Mouse (Mus musculus): Measurements from ENCODE around the gene Draxin.

Gene Draxin

DNA sequence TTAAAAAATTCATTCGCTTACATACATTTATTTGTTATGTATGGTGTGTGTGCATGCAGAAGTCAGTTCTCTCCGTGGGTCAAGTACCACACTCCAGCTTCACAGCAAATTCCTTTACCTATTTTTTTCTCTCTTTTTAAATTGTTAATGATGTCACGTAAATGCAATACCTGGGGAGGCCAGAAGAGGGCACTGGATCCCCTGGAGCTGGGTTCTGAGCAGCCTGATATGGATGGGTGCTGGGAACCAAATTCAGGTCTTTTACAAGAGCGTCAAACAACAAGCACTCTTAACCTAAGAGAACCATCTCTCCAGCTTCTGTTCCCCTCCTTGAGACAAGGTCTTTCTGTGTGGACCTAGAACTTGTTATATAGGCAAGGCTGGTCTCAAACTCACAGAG lies 13.8 kb downstream of the Draxin start:
- DNase-seq (ENCODE audit: low read depth in 1 of 2, low spot score in 2 of 2): no peak

DNA sequence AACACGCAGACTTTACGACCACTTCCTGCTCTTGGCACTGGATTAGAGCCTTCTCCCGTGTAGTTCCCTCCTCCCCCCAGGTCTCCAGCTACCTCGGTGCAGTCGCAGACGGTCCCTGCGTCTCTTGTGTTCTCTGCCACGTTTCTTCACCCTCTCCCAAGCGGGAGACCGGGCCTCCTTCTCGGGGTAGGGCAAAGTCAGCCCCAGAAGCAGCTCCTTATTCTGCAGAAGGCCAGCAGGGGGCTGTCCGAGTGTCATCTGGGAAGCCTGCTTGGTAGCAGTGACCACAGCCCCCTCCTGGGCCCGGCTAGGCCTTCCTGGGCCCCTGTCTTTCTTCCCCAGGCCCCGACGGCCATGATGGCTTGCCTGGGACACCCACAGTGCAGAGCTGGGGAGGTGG lies 15.0 kb downstream of the Draxin start:
- DNase-seq (ENCODE audit: low read depth in 1 of 2, low spot score in 2 of 2): peak in 1 of 2 experiments; percentile 31

DNA sequence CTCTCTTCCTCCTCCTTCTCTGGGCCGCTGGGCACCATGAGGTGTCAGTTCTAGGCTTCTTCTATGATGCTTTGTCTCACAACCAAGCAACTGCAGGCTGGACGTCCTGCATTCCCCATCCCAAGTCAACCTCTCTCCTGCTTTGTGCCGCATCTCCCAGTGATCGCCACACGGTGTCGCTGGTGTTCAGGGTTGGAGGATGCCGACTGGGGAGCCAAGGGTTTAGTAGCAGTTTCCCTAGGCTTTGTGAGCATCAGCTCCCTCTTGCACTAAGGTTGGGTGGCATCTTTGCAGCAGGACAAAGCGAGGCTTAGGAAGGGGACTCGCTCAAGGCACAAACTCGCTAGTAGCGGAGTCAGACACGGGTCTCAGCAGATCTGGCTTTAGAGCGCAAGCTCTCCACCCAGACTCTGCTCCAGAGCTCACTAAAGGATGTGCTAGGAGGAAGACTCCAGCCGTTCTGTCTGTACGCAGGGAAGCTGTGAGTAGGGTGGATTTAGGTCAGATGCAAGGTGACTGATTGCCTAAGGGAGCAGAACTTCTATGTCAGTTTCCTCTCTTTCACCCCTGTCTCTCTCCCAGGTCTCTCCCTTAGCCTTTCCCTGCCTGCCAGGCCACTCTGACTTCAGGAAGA lies 15.6 kb downstream of the Draxin start:
- peak; percentile 31 to 60 for DNase-seq (ENCODE audit: low read depth in 1 of 2, low spot score in 2 of 2)

DNA sequence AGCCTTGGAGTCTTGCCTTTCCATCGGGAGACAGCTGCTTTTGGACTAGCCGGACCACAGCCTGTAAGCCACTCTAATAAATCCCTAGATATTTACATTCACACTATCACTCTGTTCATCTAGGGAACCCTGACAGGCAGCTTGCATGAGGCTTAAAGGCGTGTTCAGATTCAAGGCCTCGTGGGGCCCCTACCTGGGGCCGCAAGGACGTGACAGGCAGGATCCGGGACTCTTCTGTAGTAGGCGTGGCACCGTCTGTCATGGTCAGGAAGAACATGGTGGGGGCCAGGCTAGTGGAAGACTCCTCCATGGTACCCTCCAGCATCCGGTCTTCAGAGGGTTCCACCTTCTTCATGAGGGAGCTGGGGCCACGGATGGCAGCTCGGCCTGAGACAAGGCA lies 18.0 kb downstream of the Draxin start:
- DNase-seq (ENCODE audit: low read depth in 1 of 2, low spot score in 2 of 2): no peak

DNA sequence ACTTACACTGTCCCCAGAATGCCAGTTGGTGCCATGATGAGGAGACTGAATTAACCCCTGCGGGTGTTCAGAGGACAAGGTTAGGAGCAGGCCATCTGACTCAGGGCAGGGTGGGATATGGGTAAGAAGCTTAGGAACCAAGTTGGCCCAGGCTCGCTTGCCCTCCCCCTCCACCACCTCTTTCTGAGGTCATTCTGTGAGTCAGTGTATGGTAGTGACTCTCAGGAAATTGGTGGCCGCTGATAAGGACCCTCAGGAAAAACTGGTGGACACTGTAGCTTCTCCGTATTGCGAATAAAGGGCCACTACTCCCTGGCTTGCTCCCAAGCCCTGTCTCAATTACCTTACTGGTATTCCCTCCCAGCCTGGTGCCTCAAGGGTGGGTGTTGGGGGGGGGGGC lies 21.3 kb downstream of the Draxin start:
- DNase-seq (ENCODE audit: low read depth in 1 of 2, low spot score in 2 of 2): no peak

GRCm38 (mm10) chr4:148108565-148109100 lies 21.9 kb downstream of the Draxin start:
- DNase-seq (ENCODE audit: low read depth in 1 of 2, low spot score in 2 of 2): no peak

DNA sequence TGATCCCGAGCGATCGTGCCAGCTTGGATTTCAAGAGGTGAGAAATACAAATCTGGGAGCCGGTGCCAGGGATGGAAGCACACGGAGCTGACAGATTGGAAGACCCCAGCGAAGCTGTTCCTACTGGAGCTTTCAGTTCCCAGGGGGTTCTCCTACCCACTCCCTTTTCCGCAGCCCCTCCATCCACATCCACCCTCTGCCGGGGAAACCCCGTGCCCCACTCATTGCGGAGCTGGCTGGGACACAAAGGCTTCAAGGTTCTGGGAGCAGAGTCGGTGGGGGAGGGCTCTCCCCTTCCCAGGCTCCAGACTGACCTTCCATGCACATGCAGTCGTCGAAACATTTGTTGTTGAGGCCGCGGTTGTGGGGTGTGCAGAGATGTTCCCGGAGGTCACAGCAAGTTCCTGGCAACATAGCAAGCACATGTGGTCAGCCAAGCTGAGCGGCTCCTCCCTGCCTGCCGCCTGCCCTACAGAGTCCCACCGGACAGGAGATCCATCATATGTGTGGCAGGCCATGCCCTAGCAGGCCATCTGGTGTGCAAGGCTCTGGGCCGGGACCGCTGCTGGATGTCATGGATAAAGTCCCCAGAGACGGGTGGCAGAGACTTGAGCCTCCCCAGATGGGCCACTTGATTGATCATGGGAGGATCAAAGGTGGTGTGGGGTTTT lies 22.7 kb downstream of the Draxin start:
- no peak for DNase-seq (ENCODE audit: low read depth in 1 of 2, low spot score in 2 of 2)

DNA sequence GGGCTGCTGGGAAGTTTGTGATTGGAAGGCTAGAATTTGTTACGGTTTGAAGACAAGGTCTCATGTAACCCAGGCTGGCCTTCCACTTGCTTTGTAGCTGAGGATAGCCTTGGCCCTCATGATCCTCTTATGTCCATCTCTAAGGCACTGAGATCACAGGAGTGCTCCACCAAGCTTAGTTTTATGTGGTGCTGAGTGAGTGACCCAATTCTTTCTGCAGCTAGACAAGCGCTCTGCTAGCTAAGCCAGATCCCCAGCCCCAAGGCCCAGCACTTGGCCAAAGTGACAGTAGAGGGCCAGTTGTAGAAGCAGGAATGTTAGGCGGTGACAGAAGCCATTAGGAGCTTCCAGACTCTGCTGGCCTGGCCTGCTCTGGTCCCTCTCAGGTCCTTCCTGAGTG lies 26.4 kb downstream of the Draxin start:
- no peak for DNase-seq (ENCODE audit: low read depth in 1 of 2, low spot score in 2 of 2)

DNA sequence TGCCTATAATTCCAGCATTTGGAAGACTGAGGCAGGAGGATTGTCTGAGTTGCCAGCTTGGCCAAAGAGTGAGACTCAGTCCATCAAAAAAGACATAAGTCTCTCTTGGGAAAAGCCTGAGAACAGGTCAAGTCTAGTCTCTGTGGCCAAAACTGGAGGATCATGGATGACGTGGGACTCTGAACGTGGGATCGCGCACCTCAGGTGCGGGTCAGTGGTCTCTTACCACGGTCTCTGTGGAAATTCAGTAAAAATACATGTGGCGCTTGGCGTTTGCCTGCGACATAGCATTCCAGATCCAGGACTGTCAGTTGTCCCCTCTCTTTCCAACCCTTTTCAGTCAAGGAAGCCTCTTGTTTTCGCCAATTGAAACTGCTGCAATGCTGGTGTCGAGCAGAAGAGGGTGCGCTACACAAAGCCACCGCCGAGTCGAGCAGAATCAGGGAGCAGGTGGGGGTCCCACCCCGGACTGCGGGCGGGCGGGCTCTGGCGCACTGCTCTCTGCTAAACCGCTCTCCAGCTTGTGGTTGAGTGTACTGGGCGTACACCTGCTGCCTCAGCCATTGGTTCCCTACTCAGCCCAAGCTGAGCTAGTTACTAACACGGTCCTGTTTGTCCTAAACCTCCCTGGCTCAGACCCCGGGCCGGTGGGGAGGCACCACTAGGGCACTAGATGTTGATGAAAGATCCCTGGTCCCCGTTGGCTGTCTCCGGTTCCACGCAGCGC lies 28.5 kb downstream of the Draxin start:
- DNase-seq (ENCODE audit: low read depth in 1 of 2, low spot score in 2 of 2): no peak

- DNase-seq (ENCODE audit: low read depth in 1 of 2, low spot score in 2 of 2): no peak
Observed at GRCm38 (mm10) chr4:148098666-148099065, 31.8 kb downstream of the Draxin start.

DNA sequence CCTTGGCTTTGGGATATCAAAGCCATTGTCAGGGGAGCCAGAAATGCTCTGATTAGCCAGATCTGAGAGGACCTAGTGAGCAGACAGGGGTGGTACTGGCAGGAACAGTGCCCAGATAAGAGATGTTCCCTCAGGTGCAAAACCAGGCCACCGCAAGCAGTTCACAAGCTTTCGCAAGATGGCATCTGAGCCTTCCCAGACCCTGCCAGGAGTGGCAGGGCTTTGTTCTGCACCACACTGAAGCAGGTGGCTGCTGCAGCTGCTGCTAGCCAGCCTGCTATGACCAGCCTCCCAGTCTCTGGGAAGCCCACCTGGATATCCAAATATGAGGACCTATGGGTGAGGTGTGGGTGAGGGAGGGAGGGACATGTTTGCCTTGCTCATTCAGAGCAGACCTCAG lies 32.6 kb downstream of the Draxin start:
- DNase-seq (ENCODE audit: low read depth in 1 of 2, low spot score in 2 of 2): no peak

DNA sequence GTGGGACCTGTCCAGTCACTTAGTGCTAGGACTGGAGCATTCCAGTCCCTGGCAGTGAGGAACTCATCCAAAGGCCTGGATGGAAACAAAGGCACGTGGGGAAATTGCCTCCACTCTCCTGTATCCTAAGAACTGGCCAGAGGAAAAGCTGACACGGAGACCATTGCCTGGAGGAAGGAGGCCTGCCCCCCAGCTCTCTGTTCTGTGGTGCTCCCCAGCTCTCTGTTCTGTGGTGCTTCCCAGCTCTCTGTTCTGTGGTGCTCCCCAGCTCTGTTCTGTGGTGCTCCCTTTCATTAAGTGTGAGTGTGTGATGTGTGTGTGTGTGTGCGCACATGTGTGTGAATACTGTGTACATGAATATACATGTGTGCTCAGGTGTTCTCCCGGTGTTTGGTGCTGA lies 35.4 kb downstream of the Draxin start:
- DNase-seq (ENCODE audit: low read depth in 1 of 2, low spot score in 2 of 2): no peak

- no peak for DNase-seq (ENCODE audit: low read depth in 1 of 2, low spot score in 2 of 2)
Observed at GRCm38 (mm10) chr4:148094161-148094560, 36.3 kb downstream of the Draxin start.

DNA sequence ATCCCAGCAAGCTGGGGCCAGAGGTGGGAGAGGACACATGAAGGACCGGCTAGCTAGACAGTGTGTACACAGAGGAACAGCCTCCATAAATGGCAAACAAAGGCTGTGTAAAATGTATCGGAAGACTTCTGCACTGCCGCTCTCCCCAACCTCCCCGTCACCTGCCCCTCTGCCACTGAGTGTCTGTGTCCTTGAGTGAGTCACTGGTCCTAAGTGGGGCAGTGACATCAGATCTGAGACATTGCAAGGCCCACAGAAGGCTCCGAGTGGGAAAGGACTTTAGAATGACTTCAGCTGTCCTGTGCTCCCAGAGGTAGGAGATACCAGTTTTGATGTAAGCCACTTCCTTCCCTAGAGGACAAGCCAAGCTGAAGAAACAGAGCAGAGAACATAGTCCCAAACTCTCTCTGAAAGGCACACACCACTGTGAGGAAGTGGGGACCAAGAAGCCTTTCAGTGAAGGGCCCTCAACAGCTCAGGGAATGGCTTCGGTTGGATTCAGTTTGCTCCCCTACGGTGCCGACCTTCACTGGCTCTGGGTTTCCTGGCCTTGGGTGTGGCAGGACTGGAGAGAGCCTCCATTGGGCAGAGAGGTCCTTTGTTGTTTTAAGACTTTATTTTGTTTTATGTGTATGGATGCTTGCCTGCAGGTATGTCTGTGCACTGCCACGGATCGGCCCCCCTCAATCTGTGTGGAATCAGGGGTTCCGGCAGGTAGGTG lies 37.8 kb downstream of the Draxin start:
- DNase-seq (ENCODE audit: low read depth in 1 of 2, low spot score in 2 of 2): no peak

DNA sequence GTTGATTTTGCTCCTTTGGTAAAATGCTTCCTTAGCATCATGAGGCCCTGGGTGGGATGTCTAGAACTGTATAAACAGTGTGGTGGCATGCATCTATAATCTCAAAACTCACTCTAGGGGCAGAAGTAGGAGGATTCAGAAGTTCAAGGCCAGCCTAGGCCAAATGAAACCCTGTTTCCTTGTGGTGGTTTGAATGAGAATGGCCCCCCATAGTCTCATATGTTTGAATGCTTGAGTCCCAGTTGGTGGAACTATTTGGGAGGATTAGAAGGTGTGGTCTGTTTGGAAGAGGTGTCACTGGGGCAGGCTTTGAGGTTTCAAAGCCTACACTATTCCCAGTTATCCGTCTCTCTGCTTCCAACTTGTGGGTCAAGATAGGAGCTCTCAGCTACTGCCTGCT lies 39.3 kb downstream of the Draxin start:
- no peak for DNase-seq (ENCODE audit: low read depth in 1 of 2, low spot score in 2 of 2)

DNA sequence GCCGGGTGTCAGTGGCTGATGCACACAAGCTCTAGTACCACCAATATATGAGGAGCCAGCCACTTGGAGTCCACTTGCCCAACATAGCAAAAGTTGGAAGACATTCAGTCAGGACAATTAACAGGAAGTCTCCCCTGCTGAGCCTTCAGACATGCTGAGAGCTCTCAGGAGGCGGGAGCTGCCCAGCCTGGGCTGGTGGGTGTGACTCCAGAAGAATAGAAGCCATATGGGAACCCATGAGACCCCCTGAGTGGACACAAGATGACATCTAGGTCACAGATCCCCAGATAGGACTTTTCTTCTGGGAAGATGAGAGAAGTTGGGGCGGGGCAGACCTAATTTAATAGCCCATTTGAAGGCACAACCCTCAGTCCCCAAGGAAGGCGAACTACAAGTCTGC lies 41.3 kb downstream of the Draxin start:
- DNase-seq (ENCODE audit: low read depth in 1 of 2, low spot score in 2 of 2): no peak

DNA sequence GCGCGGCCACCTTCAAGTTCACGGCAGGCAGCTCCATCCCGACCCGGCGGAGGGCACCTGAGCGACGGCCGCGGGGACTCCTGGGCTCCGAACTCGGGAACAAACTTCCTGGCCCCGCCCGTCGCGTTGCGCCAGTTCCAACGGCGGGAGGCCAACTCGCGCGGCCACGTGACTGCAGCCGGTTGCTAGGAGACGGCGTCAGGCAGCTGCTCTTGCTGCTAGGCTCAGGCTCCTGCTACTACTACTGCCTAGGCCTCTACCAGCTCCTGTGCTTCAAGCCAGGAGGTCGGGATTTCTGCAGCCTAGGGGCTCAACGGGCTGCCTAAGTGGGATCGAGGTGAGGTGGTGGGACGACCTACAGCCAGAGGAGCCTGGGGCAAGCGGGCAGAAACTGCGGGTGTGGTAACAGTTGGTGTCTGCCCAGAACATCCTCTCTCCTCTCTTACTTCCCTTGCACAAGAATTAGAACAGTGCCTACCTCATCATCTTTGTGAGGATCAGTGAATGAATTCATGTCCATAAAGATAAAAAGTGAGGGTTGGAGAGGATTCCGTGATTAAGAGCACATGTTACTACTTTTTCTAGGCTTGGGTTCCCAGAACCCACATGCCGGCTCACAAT lies 42.5 kb downstream of the Draxin start, which contains the start of gene Agtrap:
TSS of gene Agtrap (minus strand) at position 125 of the 621 bp plus-strand sequence.
- peak; percentile 72 to 83 for DNase-seq (ENCODE audit: low read depth in 1 of 2, low spot score in 2 of 2)

GRCm38 (mm10) chr4:148087091-148087906 lies 43.2 kb downstream of the Draxin start:
- no peak for DNase-seq (ENCODE audit: low read depth in 1 of 2, low spot score in 2 of 2)

DNA sequence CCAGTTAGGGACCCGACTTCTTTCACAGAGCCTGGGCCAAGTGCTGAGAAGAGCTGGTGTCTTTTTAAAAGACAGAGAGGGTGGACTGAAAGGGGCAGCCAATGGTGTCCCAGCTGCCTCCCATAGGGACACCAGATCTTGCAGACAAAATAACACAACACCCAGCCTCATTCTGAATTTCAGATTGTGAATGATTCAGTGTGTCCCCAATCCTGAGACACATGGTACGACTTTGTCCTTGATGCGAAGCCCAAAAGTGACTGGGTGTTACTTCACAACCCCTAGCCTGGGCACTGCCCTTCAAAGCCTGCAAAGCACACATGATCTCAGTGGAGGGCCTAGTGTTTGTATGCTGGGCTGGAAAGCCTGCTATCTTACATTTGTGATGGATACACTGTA lies 44.6 kb downstream of the Draxin start:
- no peak for DNase-seq (ENCODE audit: low read depth in 1 of 2, low spot score in 2 of 2)
